Mouse (Mus musculus): ENCODE data around the gene Jhy.

GRCm38 (mm10) chr9:40876693-40877092 lies 87.2 kb downstream of the Jhy start:
- TF ChIP-seq RAD21 (IDR thresholded peaks at IDR 0.05; ENCODE audit: low read depth, low read length) (no peak), E2F4 (IDR thresholded peaks at IDR 0.05; ENCODE audit: borderline replicate concordance, low read depth, low read length) (no peak), CTCF (IDR thresholded peaks at IDR 0.05 in 2 of 3, conservative IDR thresholded peaks at IDR 0.05 in 1 of 3; ENCODE audit: control insufficient read depth in 1 of 3, insufficient read depth in 1 of 3, low read depth in 2 of 3, low read length in 3 of 3, poor library complexity in 1 of 3, severe bottlenecking in 1 of 3) (no peak)

Data from MEL (cell line).